Mouse (Mus musculus) gonadal fat pad, adult 2 months (tissue): ENCODE measurements around the gene Casp14. TPM values are rescaled to one million over a fixed set of nuclear protein-coding genes. Genes with fewer than 3 reads are reported as not detected.
"Not testable (repeated sequence)": the region's sequence is repeated elsewhere in the genome, so short reads cannot be mapped to it uniquely, and the experiment has no call there.

ENCODE experiments used
- DNase-seq: peaks from one replicate; pipeline ENCODE4 v3.0.0-alpha.2; 2012; ENCODE audit warnings: low read depth
- polyA plus RNA-seq: library from polyadenylated mRNA; depleted of rRNA; stranded (reverse); fragments of >200 nt; gene quantifications from 2 replicates; pipeline ENCODE4 v1.2.3, GENCODE M21; 2012; rRNA removed

Casp14 gene
- polyA plus RNA-seq, 1 experiment = not detected

GRCm38 (mm10) chr10:78670121-78670520 lies 48.0 kb downstream of the Casp14 start:
- DNase-seq = not testable (repeated sequence)

- not testable (repeated sequence) for DNase-seq
Measured at GRCm38 (mm10) chr10:78666696-78667095, 51.4 kb downstream of the Casp14 start.

GRCm38 (mm10) chr10:78664546-78664945 lies 53.5 kb downstream of the Casp14 start:
- DNase-seq = no peak

Other genes with a start within 250 kb of the Casp14 start
- gene Olfr1358, start 200.9 kb downstream of the Casp14 start, polyA plus RNA-seq = 0.11 TPM in 1 of 2 replicates, not detected in the other
- gene Ilvbl, start 143.9 kb downstream of the Casp14 start, polyA plus RNA-seq = 57.2 and 63.0 TPM in 2 replicates
- 22.7 and 30.0 TPM in 2 replicates for gene Syde1, start 126.3 kb downstream of the Casp14 start, polyA plus RNA-seq
- not detected in 2 replicates for gene Olfr1357, start 100.2 kb downstream of the Casp14 start, polyA plus RNA-seq
- gene Ccdc105, start 34.8 kb upstream of the Casp14 start, polyA plus RNA-seq = 0.05 and 0.39 TPM in 2 replicates
- gene Slc1a6, start 62.2 kb upstream of the Casp14 start, polyA plus RNA-seq = 0.27 and 0.38 TPM in 2 replicates
- not detected in 2 replicates for gene Olfr1356, start 133.9 kb upstream of the Casp14 start, polyA plus RNA-seq
- not detected in 2 replicates for gene Olfr1355, start 157.2 kb upstream of the Casp14 start, polyA plus RNA-seq
- gene Olfr1354, start 194.9 kb upstream of the Casp14 start, polyA plus RNA-seq = not detected in 2 replicates
- gene Olfr8, start 232.3 kb upstream of the Casp14 start, polyA plus RNA-seq = not detected in 2 replicates
- not detected in 2 replicates for gene Olfr1353, start 245.0 kb upstream of the Casp14 start, polyA plus RNA-seq